ENCODE assay signal across 23 mouse cellular contexts in the genomic region with DNA sequence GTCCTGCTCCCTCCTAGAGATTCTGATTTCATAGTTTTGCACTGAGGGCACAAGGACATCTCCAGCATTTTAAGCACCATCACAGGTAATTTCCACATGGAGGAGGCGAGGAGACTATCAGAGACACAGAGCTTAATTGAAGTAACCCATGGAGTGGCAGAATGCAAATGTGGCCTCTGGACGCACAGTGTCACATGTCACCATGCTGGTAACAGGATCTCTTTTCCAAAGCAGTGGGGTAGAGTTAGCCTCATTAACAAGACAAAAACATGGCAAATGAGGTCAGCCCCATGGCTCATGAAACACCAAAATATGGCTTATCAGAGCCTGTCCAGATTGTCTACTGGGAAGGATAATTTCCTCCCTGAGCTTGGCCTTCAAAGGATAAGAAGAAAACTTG.
DNase-seq lines count a peak whose midpoint lies in the region; ATAC-seq and TF ChIP-seq lines count a peak whose summit lies in the region.
"Had no signal": no experiment of that assay in that cellular context is flagged by ENCODE, and none has a peak within 500 bp of the region (broad histone marks: within the 10 kb centered on the region; RNA-seq: fewer than 3 reads in every experiment).

No protein-coding gene starts in this region.

- peaks cover 14% of the 10 kb centered on the region for H3K4me1 ChIP-seq in hindbrain, embryonic 10.5 days (replicated peaks)
- H3K4me1 ChIP-seq in hindbrain, embryonic 13.5 days (replicated peaks): peaks cover 14% of the 10 kb centered on the region
- H3K4me1 ChIP-seq in midbrain, embryonic 12.5 days: peaks cover 16% of the 10 kb centered on the region; the same call in 1 of the 2 replicates
- no peaks in the 10 kb centered on the region for H3K4me1 ChIP-seq in midbrain, postnatal 0 days (ENCODE audit: insufficient read depth, low read length)
- H3K4me1 ChIP-seq: liver, embryonic 13.5 days; megakaryocyte, embryonic 14.5 days had no signal

- TF ChIP-seq CTCF in midbrain, postnatal 0 days (IDR thresholded peaks at IDR 0.05): no peak

- no peak overlapping the region for H3K9ac ChIP-seq in hindbrain, embryonic 13.5 days
- H3K9ac ChIP-seq in midbrain, embryonic 12.5 days (replicated peaks): no peak overlapping the region
- no peak overlapping the region for H3K9ac ChIP-seq in midbrain, postnatal 0 days (replicated peaks; ENCODE audit: low read length, poor library complexity, severe bottlenecking)
- H3K9ac ChIP-seq: forebrain, postnatal 0 days; hindbrain, embryonic 15.5 days; kidney, embryonic 15.5 days; liver, embryonic 13.5 days; lung, embryonic 14.5 days had no signal

- H3K27me3 ChIP-seq in hindbrain, embryonic 10.5 days (ENCODE audit: insufficient read depth, poor library complexity, severe bottlenecking): no peaks in the 10 kb centered on the region
- no peaks in the 10 kb centered on the region for H3K27me3 ChIP-seq in hindbrain, embryonic 13.5 days
- H3K27me3 ChIP-seq in midbrain, embryonic 12.5 days: no peaks in the 10 kb centered on the region
- no peaks in the 10 kb centered on the region for H3K27me3 ChIP-seq in midbrain, postnatal 0 days (ENCODE audit: insufficient read depth, low read length)
- H3K27me3 ChIP-seq: hindbrain, embryonic 15.5 days; kidney, embryonic 15.5 days; liver, embryonic 13.5 days; megakaryocyte, embryonic 14.5 days; Patski had no signal

- no peaks in the 10 kb centered on the region for H3K9me3 ChIP-seq in hindbrain, embryonic 10.5 days
- no peaks in the 10 kb centered on the region for H3K9me3 ChIP-seq in hindbrain, embryonic 13.5 days
- H3K9me3 ChIP-seq in midbrain, embryonic 12.5 days: no peaks in the 10 kb centered on the region
- H3K9me3 ChIP-seq in midbrain, postnatal 0 days (ENCODE audit: low read length): no peaks in the 10 kb centered on the region
- H3K9me3 ChIP-seq: embryonic facial prominence, embryonic 10.5 days; hindbrain, embryonic 15.5 days; kidney, embryonic 15.5 days; liver, embryonic 13.5 days had no signal

- 30% methylated on average over 2 of the region's 2 CpGs for WGBS in hindbrain, embryonic 10.5 days
- 19% methylated on average over 2 of the region's 2 CpGs for WGBS in hindbrain, embryonic 13.5 days
- WGBS in midbrain, embryonic 12.5 days: 17% methylated on average over 2 of the region's 2 CpGs
- WGBS in midbrain, postnatal 0 days: 44% methylated on average over 2 of the region's 2 CpGs

- DNase-seq in hindbrain, embryonic 10.5 days (ENCODE audit: low spot score): peak; percentile 10
- DNase-seq in midbrain, postnatal 0 days (ENCODE audit: low spot score): no peak
- peak; percentile 27 for DNase-seq in embryo, embryonic 11 days
- DNase-seq in cerebellum, adult 9-10 months: no peak
- DNase-seq in lung, adult 18-20 months: no peak
- DNase-seq: adrenal gland, adult 2 months; cerebellum, adult 18-20 months; cerebellum, postnatal 25 days; forebrain, postnatal 0 days; gastrocnemius, postnatal 25 days; heart, adult 2 months; layer of hippocampus, adult 9-11 months; liver, embryonic 13.5 days; lung, embryonic 14.5 days had no signal

- peak overlapping the region; percentile 75; the same call in 1 of the 2 replicates for H3K27ac ChIP-seq in hindbrain, embryonic 10.5 days
- H3K27ac ChIP-seq in hindbrain, embryonic 13.5 days: no peak overlapping the region
- H3K27ac ChIP-seq in midbrain, embryonic 12.5 days (replicated peaks): no peak overlapping the region
- H3K27ac ChIP-seq in midbrain, postnatal 0 days (ENCODE audit: low read depth, low read length): no peak overlapping the region
- H3K27ac ChIP-seq: embryonic facial prominence, embryonic 10.5 days; heart, adult 2 months; hindbrain, embryonic 15.5 days; kidney, embryonic 15.5 days; liver, embryonic 13.5 days had no signal

- no peak overlapping the region for H3K4me2 ChIP-seq in hindbrain, embryonic 13.5 days
- H3K4me2 ChIP-seq in midbrain, embryonic 12.5 days (replicated peaks): no peak overlapping the region
- H3K4me2 ChIP-seq in midbrain, postnatal 0 days (ENCODE audit: low read depth, low read length, poor library complexity, severe bottlenecking): no peak overlapping the region
- H3K4me2 ChIP-seq: hindbrain, embryonic 15.5 days; kidney, embryonic 15.5 days; liver, embryonic 13.5 days; lung, embryonic 14.5 days had no signal

- no peaks in the 10 kb centered on the region for H3K36me3 ChIP-seq in hindbrain, embryonic 10.5 days
- H3K36me3 ChIP-seq in hindbrain, embryonic 13.5 days: no peaks in the 10 kb centered on the region
- no peaks in the 10 kb centered on the region for H3K36me3 ChIP-seq in midbrain, embryonic 12.5 days
- H3K36me3 ChIP-seq in midbrain, postnatal 0 days (ENCODE audit: insufficient read depth, low read length): no peaks in the 10 kb centered on the region
- H3K36me3 ChIP-seq: embryonic facial prominence, embryonic 10.5 days; G1E; hindbrain, embryonic 15.5 days; kidney, embryonic 15.5 days; liver, embryonic 13.5 days had no signal

- no peak overlapping the region for H3K4me3 ChIP-seq in hindbrain, embryonic 10.5 days
- H3K4me3 ChIP-seq in hindbrain, embryonic 13.5 days: no peak overlapping the region
- no peak overlapping the region for H3K4me3 ChIP-seq in midbrain, embryonic 12.5 days
- no peak overlapping the region for H3K4me3 ChIP-seq in midbrain, postnatal 0 days (ENCODE audit: low read depth, low read length)
- H3K4me3 ChIP-seq: embryonic facial prominence, embryonic 10.5 days; heart, adult 2 months; hindbrain, embryonic 15.5 days; kidney, embryonic 15.5 days; liver, embryonic 13.5 days; megakaryocyte, embryonic 14.5 days had no signal

- ATAC-seq in hindbrain, embryonic 13.5 days (ENCODE audit: low FRiP score): no peak
- ATAC-seq in midbrain, embryonic 12.5 days (ENCODE audit: low FRiP score, low read depth): 0 out of 2 replicates have a peak, but pooled peaks have one; percentile 49
- no peak for ATAC-seq in midbrain, postnatal 0 days (ENCODE audit: low FRiP score)
- ATAC-seq: forebrain, postnatal 0 days; intestine, embryonic 16.5 days; Patski had no signal

Comparison
In these comparisons a context has a peak if more than half of its experiments do, and no peak if none do; other contexts are left out.
1. DNase-seq: peak in hindbrain, embryonic 10.5 days (single experiment) and embryo, embryonic 11 days (single experiment); none in midbrain, postnatal 0 days (single experiment), cerebellum, adult 9-10 months (single experiment) and lung, adult 18-20 months (0 of 2).